Mouse (Mus musculus): ENCODE results near the gene Nudc. TPM values are rescaled to one million over a fixed set of nuclear protein-coding genes. Genes with fewer than 3 reads are reported as not detected.
"Not testable (repeated sequence)": the region's sequence is repeated elsewhere in the genome, so short reads cannot be mapped to it uniquely, and the experiment has no call there.

The Nudc gene
- total RNA-seq, 1 experiment from 2014 or later = 327 TPM

- ATAC-seq (replicated peaks; ENCODE audit: low read depth, poor library complexity, severe bottlenecking) = no peak
Measured at GRCm38 (mm10) chr4:133552029-133552428, 6.2 kb upstream of the Nudc start.

GRCm38 (mm10) chr4:133536652-133537051, 9.1 kb downstream of the Nudc start:
- ATAC-seq (replicated peaks; ENCODE audit: low read depth, poor library complexity, severe bottlenecking) = no peak

- no peak for ATAC-seq (replicated peaks; ENCODE audit: low read depth, poor library complexity, severe bottlenecking)
Measured at GRCm38 (mm10) chr4:133536081-133536480, 9.7 kb downstream of the Nudc start.

- no peak for ATAC-seq (replicated peaks; ENCODE audit: low read depth, poor library complexity, severe bottlenecking)
Measured at GRCm38 (mm10) chr4:133532777-133533176, 13.0 kb downstream of the Nudc start.

GRCm38 (mm10) chr4:133527788-133528187, 18.0 kb downstream of the Nudc start:
- ATAC-seq (replicated peaks; ENCODE audit: low read depth, poor library complexity, severe bottlenecking) = no peak

- no peak for ATAC-seq (replicated peaks; ENCODE audit: low read depth, poor library complexity, severe bottlenecking)
Measured at GRCm38 (mm10) chr4:133521502-133521901, 24.3 kb downstream of the Nudc start.

GRCm38 (mm10) chr4:133519369-133519665, 26.5 kb downstream of the Nudc start:
- no peak for ATAC-seq (replicated peaks; ENCODE audit: low read depth, poor library complexity, severe bottlenecking)

- ATAC-seq (replicated peaks; ENCODE audit: low read depth, poor library complexity, severe bottlenecking) = no peak
Measured at GRCm38 (mm10) chr4:133518601-133519368, 27.0 kb downstream of the Nudc start, which contains the start of gene Kdf1. Kdf1 (plus strand) TSS chr4:133518963.

GRCm38 (mm10) chr4:133512972-133513371, 32.8 kb downstream of the Nudc start:
- peak; percentile 98 for ATAC-seq (replicated peaks; ENCODE audit: low read depth, poor library complexity, severe bottlenecking)

- ATAC-seq (replicated peaks; ENCODE audit: low read depth, poor library complexity, severe bottlenecking) = not testable (repeated sequence)
Measured at GRCm38 (mm10) chr4:133512511-133512910, 33.3 kb downstream of the Nudc start.

GRCm38 (mm10) chr4:133511050-133511449, 34.7 kb downstream of the Nudc start:
- ATAC-seq (replicated peaks; ENCODE audit: low read depth, poor library complexity, severe bottlenecking) = no peak

GRCm38 (mm10) chr4:133508990-133509389, 36.8 kb downstream of the Nudc start:
- ATAC-seq (replicated peaks; ENCODE audit: low read depth, poor library complexity, severe bottlenecking) = no peak

GRCm38 (mm10) chr4:133506573-133506972, 39.2 kb downstream of the Nudc start:
- no peak; the same call in 1 of the 2 replicates for ATAC-seq (replicated peaks; ENCODE audit: low read depth, poor library complexity, severe bottlenecking)

- ATAC-seq (replicated peaks; ENCODE audit: low read depth, poor library complexity, severe bottlenecking) = no peak
Measured at GRCm38 (mm10) chr4:133504755-133505485, 40.9 kb downstream of the Nudc start.

GRCm38 (mm10) chr4:133504300-133504699, 41.5 kb downstream of the Nudc start:
- no peak for ATAC-seq (replicated peaks; ENCODE audit: low read depth, poor library complexity, severe bottlenecking)

- ATAC-seq (replicated peaks; ENCODE audit: low read depth, poor library complexity, severe bottlenecking) = peak; percentile 52
Measured at GRCm38 (mm10) chr4:133501514-133501913, 44.3 kb downstream of the Nudc start.

- peak; percentile 59 for ATAC-seq (replicated peaks; ENCODE audit: low read depth, poor library complexity, severe bottlenecking)
Measured at GRCm38 (mm10) chr4:133498160-133498724, 47.6 kb downstream of the Nudc start, which contains the start of gene Trnp1. Trnp1 (minus strand) TSS chr4:133498550.

- no peak for ATAC-seq (replicated peaks; ENCODE audit: low read depth, poor library complexity, severe bottlenecking)
Measured at GRCm38 (mm10) chr4:133497461-133498159, 48.2 kb downstream of the Nudc start.

GRCm38 (mm10) chr4:133496738-133497445, 48.9 kb downstream of the Nudc start:
- ATAC-seq (replicated peaks; ENCODE audit: low read depth, poor library complexity, severe bottlenecking) = no peak

GRCm38 (mm10) chr4:133495711-133496110, 50.1 kb downstream of the Nudc start:
- no peak for ATAC-seq (replicated peaks; ENCODE audit: low read depth, poor library complexity, severe bottlenecking)

Data from common myeloid progenitor, adult 5-6 weeks (primary cell).